Mouse (Mus musculus): ENCODE results near the gene Tbc1d21.
A peak's percentile ranks its signal among the peaks of the same experiment; 100 is the strongest.

The Tbc1d21 gene

DNA sequence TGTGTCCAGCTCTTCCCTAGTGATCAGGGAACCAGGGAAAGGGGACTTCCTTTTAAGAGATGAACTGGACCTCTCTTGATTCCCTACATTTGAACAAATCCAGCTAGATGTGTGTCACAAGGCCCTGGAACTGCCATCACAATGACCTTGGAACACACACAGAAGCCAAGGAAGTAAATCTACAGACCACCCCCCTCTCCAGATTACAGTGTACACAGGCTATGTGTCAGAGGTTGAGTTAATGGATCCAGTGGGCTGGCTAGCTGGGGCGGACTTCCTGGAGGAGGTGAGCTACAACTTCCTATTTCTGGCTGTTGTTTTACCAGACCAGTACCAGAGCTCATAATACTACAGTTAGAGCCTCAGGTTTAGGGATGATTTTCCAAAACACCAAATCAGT lies at the start of gene Tbc1d21:
Tbc1d21 (minus strand) TSS at position 101 of the 400 bp plus-strand sequence.
- no peak for DNase-seq (ENCODE audit: inconsistent age in 2 of 2, low spot score in 1 of 2)

GRCm38 (mm10) chr9:58411556-58411955 lies 41.3 kb upstream of the Tbc1d21 start:
- no peak for DNase-seq (ENCODE audit: inconsistent age in 2 of 2, low spot score in 1 of 2)

- no peak for DNase-seq (ENCODE audit: inconsistent age in 2 of 2, low spot score in 1 of 2)
These were observed 39.9 kb upstream of the Tbc1d21 start for GRCm38 (mm10) chr9:58410057-58410735.

DNA sequence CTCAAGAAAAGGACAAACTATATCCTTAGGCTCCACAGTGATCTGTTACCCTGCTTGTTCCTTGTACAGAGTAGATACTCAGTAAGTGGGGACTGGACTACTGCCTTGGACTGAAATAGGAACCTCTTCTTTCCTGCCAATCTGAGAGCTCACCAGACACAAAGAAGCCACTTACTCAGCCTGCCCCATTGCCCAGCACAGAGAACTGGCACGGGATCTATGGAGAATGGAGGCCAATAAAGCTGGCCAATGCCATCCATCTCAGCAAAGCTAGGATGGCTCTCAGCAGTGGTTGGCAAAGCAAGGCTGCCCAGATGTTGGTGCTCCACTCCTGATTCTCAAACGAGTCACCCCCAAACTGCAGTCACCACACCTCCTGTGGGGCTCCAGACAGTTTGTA lies 39.0 kb upstream of the Tbc1d21 start:
- no peak for DNase-seq (ENCODE audit: inconsistent age in 2 of 2, low spot score in 1 of 2)

DNA sequence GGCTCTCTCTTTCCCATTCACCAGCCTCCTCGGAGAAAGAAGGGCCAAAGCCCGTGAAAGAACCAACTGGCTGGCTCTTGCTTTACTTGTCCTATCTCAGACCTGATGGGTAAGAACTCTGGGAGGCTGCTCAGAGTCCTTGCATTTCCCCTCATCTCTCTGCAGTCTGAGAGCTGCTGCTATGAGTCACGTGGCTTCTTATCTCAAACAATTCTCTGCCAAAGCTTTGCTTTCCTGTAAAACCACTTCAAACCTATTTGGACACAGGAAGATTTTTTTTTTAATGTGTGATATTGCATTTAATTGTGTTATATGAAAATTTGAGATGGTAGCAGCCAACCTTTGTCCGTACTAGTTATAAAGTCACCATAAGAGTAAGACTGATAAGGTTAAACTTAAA lies 34.2 kb upstream of the Tbc1d21 start:
- peak in 1 of 2 experiments; percentile 54 for DNase-seq (ENCODE audit: inconsistent age in 2 of 2, low spot score in 1 of 2)

- no peak for DNase-seq (ENCODE audit: inconsistent age in 2 of 2, low spot score in 1 of 2)
These were observed 31.3 kb upstream of the Tbc1d21 start for GRCm38 (mm10) chr9:58401371-58402082.

- no peak for DNase-seq (ENCODE audit: inconsistent age in 2 of 2, low spot score in 1 of 2)
These were observed 29.4 kb upstream of the Tbc1d21 start for GRCm38 (mm10) chr9:58399609-58400008.

DNA sequence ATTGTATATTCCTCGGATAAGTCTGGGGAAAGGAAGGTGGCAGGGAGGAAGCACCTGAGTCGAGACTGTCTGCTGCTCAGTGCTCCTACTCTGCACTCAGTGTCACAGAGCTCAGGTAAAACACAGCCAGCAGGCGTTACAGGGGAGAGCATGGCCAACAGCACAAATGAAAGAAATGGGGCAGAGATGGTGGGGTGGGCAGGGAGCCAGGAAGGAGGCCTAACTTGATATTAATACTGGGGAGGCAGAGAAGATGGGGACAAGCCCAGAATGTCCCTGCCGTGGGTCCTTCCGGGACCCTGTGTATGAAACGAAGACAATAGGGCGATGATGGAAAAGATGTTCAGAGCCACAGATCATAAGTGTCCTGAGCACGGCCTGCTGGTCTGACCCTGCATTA lies 24.4 kb upstream of the Tbc1d21 start:
- no peak for DNase-seq (ENCODE audit: inconsistent age in 2 of 2, low spot score in 1 of 2)

GRCm38 (mm10) chr9:58393875-58394274 lies 23.6 kb upstream of the Tbc1d21 start:
- DNase-seq (ENCODE audit: inconsistent age in 2 of 2, low spot score in 1 of 2): no peak

- no peak for DNase-seq (ENCODE audit: inconsistent age in 2 of 2, low spot score in 1 of 2)
These were observed 18.1 kb upstream of the Tbc1d21 start for GRCm38 (mm10) chr9:58388381-58388780.

- peak in 1 of 2 experiments; percentile 8 for DNase-seq (ENCODE audit: inconsistent age in 2 of 2, low spot score in 1 of 2)
These were observed 8.6 kb upstream of the Tbc1d21 start for GRCm38 (mm10) chr9:58378878-58379277.

DNA sequence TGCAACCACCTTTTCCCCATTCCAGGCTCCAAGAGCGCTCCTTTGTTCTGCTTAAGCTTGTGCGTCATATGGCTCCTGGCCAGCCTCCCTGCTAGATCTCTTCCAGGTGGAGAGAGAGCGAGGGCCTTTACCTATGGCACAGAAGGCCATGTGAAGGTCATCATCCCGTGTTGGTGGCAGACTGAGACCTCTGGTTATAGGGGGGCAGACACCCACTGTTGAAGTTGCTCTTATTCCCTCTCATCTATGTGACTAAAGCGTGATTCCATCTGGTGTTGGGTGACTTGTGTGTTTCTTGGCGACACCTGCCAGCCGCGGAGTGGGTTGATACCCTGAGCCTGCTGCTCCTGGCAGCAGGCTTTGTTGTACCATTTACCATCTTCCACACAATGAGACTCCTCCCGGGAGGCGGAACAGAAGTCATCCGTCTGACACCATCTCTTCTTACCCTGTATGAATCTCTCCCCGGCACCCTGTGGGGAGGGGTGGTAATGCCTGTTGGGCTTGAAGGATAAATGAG lies 3.7 kb upstream of the Tbc1d21 start:
- no peak for DNase-seq (ENCODE audit: inconsistent age in 2 of 2, low spot score in 1 of 2)

DNA sequence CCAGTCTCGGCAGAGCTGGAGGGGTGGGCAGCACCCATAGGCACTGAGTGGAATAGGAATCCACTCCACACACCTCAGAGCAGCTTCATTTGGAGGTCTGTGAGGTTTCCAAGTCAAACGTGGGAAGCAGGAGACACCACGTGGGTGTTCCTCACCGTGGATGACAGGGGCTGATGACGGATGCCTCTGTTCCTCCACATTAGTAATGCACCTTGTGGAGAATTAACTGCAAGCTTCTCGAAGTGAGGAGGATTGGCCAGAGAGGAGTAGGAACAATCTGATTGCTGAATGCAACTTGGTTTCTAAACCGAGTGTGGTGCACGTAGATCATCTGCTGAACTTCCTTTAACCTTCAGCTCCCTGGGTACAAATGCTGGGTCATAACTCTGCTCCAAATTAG lies 1.7 kb upstream of the Tbc1d21 start:
- no peak for DNase-seq (ENCODE audit: inconsistent age in 2 of 2, low spot score in 1 of 2)

DNA sequence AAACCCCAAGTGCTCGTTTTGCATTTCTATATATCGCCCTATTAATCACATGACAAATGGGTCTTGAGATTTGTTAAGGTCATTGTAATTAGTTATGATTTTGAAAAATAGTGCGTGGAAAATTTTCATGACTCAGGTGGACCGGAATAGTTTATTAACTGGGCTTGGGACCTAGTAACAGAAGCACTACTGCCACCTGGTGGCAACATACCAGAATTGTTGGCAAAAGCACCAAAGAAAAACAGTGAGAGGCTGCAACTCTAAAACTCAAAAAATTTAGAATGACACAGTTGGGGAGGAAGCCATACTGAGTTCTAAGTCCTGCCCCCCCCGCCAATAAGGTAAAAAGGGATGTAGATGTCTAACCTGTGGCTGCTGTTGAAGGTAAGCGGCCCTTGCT lies 611 bp downstream of the Tbc1d21 start:
- peak; percentile 12 to 73 for DNase-seq (ENCODE audit: inconsistent age in 2 of 2, low spot score in 1 of 2)

DNA sequence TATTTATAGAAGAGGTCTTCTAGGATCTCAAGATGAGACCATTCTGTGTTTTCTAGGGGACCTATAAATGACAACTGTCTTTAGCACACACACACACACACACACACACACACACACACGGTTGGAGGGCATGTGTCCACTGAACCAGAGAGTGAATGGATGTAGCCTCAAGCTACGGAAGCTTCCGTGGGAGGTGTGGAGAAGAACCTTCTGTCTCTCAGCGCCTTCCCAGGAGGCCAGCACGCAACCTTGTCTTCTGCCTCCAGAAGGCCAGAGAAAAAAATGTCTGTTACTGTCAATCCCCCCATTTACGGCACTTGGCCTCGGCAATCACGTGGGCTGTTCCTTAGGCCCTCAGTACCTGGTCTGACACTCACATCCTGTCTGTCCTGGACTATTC lies 5.9 kb downstream of the Tbc1d21 start:
- no peak for DNase-seq (ENCODE audit: inconsistent age in 2 of 2, low spot score in 1 of 2)

DNA sequence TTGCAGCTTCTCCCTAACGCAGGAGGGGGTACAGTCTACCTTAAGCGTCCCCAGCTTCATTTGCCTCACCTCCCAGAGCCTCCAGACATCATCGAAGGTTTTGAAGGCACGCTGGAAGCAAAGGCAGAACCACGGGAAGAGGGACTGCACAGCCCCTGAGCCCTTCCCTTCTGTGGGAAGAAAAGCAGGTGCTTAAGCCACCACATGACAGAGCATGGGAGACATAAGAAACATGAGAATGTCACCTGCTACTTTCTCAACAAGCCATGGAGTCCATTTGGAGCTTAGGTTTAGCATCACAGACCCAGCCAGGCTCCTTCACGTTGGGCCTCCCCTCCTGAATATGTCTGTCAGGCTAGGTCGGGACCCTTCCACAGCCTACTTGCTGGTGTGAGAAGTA lies 8.3 kb downstream of the Tbc1d21 start:
- DNase-seq (ENCODE audit: inconsistent age in 2 of 2, low spot score in 1 of 2): no peak

DNA sequence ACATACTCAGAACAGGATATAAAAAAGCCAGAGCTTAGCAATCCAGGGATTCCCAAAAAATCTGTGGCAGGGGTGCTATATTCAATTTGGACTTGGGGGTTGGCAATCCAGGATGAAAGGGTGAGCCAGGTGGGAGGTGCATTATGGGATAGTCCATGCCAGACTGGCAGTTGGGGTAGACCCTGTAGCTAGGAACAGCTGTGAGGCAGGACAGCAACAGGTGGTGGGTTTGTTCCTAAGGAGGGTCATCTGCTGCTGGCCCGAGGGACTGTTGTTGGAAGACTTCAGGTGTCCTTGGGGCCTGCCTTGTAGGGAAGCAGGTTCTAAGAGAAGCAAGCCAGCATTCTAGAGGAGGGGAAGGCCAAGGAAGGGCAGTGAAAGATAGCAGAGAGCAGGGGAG lies 8.9 kb downstream of the Tbc1d21 start:
- no peak for DNase-seq (ENCODE audit: inconsistent age in 2 of 2, low spot score in 1 of 2)

DNA sequence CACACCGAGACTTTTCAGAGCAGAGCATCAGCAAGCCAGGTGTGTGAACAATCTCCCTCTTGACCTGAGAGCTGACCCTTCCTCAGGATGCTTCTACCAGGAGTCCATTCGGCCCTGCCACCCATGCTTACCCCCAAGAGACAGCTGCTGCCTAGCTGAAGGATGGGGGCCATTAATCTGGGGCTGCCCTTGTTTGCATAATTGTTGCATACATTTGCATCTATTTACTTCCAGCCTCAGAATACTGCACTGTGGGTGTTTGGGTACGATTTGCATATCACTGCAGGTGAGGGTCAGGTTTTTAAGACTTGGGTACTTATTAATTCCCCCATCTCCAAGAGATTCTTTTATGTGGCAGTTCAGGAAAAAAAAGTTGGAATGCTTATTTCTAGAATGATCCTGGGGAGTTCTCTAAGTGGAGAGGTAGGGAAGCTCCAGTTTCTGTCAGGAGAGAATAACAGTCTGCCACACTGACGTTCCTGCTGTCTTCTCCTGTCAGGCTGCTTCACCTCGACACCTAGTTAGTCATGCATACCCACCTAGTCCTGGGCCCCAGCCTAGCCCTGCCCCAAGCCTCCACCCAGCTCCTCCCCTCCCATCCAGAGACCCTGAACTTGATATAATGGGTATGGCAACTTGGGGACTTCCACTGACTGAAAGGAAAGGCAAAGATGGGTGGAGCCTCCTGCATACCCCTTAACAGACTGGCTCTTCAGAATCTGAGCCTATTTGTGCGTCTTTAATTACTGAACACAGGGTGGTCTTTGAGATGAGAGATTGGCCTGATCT lies 14.8 kb downstream of the Tbc1d21 start:
- no peak for DNase-seq (ENCODE audit: inconsistent age in 2 of 2, low spot score in 1 of 2)

GRCm38 (mm10) chr9:58354701-58355100 lies 15.6 kb downstream of the Tbc1d21 start:
- no peak for DNase-seq (ENCODE audit: inconsistent age in 2 of 2, low spot score in 1 of 2)

GRCm38 (mm10) chr9:58353224-58353623 lies 17.0 kb downstream of the Tbc1d21 start:
- DNase-seq (ENCODE audit: inconsistent age in 2 of 2, low spot score in 1 of 2): no peak

DNA sequence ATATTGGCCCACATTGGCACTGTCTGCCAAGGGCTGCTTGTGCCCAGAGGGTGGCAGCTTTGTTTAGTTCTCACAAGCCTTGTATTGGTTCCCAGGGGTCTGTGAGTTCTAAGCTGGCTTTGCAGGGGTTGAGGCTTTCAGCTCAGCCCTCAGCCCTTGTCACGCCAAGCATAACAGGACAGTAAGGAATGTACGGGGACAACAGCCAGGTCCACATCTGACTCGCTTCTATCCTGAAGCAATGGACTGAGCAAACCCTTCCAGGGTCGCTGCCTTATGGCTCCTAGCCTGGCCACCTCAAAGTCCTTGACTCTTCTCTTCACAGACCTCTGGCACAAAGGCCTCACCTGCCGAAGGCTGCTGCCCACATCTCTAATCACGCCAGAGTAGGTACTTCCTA lies 22.5 kb downstream of the Tbc1d21 start:
- DNase-seq (ENCODE audit: inconsistent age in 2 of 2, low spot score in 1 of 2): no peak

GRCm38 (mm10) chr9:58346498-58346897 lies 23.8 kb downstream of the Tbc1d21 start:
- peak; percentile 6 to 30 for DNase-seq (ENCODE audit: inconsistent age in 2 of 2, low spot score in 1 of 2)

Measured in adrenal gland, adult (tissue).